Mouse (Mus musculus): ENCODE results near the gene Ugt1a7c. TPM values are rescaled to one million over a fixed set of nuclear protein-coding genes. Genes with fewer than 3 reads are reported as not detected.
"Not testable (repeated sequence)": the region's sequence is repeated elsewhere in the genome, so short reads cannot be mapped to it uniquely, and the experiment has no call there.

The Ugt1a7c gene
- polyA plus RNA-seq, 2 experiments from 2014 or later, result 0.17 to 0.45 TPM

DNA sequence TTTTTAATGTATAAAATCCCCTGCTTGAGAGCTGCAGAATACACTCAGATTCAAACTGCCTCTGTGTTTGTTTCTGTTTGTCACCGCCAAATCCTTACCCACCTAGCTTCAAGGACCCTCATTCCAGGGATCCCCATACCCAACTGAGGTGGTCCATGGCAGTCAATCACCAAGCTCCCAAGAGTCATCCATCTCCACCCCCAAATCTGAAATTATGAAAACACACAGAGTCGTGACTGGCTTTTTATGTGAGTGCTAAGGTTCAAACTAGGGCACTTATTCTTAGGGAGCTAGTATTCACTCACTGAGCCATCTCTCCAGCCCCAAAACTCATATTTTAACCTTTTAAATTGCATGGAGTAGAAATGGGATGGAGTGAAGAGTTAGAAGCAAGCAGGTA, 130.4 kb downstream of the Ugt1a7c start:
- not testable (repeated sequence) for ATAC-seq

GRCm38 (mm10) chr1:88225741-88226140, 130.9 kb downstream of the Ugt1a7c start:
- ATAC-seq, result no peak

- no peak for ATAC-seq
These were observed 132.0 kb downstream of the Ugt1a7c start, which contains the start of gene Mroh2a for GRCm38 (mm10) chr1:88226670-88227379. Mroh2a (plus strand) TSS chr1:88226986.

- no peak for ATAC-seq
These were observed 132.6 kb downstream of the Ugt1a7c start for GRCm38 (mm10) chr1:88227482-88227881.

GRCm38 (mm10) chr1:88228121-88228520, 133.3 kb downstream of the Ugt1a7c start:
- ATAC-seq, result no peak

- no peak for ATAC-seq
These were observed 134.7 kb downstream of the Ugt1a7c start for GRCm38 (mm10) chr1:88229566-88229965.

- ATAC-seq, result no peak
These were observed 135.1 kb downstream of the Ugt1a7c start for GRCm38 (mm10) chr1:88229986-88230385.

DNA sequence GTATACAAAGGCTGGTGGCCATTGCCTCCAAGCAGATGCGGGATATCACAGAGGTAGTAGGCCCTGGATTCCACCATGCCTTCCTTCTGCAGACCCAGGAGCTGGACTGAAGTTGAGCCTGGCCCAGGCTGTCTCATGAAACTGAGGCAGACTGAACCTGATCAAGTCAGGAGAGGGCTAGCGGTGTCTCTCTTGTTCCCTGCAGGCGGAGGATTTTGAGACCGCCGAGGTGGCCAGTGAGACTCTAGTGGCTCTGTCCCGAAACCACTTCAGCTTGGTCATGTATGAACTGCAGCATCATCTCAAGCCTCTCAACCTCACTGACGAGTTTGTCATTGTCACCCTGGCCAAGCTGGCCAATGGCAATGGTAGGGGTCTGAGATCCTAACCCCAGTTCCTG, 135.6 kb downstream of the Ugt1a7c start:
- ATAC-seq, result no peak

DNA sequence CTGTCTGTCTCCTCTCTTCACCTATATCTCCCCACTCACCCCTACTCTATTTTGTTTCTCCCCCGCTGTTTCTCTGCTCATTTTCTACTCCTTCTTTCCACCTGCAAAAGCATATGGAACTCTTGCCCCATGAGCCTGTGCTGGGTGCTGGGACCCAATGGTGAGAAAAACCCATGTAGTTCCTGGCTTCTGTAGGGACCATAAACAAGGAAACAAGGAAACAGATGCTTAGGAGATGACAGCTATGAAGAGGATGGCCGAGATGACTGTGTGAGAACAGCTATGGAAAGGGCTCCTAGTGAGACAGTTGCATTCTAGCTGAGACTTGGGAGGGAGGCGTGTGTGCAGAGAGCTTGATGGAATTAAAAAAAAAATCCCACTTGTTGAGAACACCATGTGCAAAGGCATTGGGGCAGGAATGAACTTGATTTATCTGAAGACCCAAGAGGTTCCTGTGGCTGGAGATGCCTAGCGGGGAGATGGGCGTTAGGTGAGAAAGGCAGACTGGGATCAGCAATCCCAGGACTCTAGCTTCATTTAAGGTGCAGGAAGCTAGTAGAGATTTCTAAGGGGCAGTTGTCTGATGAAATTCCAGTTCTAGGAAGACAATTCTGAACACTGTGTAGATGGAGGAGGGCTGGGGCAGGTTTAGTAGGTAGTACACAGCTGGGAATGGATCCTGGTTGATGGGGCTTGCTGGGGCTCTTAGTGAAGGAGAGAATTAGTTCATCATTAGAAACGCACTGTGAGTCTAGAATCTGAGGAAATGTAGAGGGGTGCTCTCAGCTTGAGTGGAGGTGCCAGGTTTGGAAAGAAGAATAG, 136.3 kb downstream of the Ugt1a7c start:
- no peak for ATAC-seq

DNA sequence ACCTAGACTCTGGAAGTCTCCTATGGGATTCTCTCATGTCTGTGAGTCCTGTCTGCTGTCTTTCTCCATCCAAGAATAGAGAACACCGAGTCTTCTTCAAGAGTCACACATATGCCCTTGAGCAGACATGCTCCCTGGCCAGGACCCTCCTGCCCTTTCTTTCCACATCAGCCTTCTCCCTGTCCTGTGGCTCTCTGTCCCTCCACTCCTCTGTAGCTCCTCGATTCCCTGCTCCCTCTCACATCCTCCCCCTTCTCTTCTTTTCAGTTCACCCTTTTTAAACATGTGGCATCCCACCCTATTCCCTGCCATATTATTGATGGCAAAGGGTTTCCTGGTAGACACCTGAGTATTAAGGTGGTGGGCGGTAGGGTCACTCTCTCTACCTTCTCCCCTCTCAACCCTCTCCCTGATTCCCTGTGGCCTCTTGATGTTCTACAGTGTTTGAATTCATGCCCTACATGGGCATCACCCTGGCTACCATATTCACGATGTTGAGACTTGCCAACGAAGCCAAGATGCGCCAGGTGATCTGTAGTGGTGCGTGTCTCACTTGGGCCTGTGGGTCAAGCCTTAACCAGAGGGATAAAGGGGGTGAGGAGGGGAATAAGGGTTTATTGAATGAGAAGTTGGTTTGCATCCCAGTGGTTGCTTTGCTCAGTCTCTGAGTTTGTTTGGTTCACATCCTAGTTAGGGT, 137.1 kb downstream of the Ugt1a7c start:
- ATAC-seq, result no peak

GRCm38 (mm10) chr1:88232664-88233380, 138.0 kb downstream of the Ugt1a7c start:
- no peak for ATAC-seq

- ATAC-seq, result no peak
These were observed 138.8 kb downstream of the Ugt1a7c start for GRCm38 (mm10) chr1:88233421-88234247.

DNA sequence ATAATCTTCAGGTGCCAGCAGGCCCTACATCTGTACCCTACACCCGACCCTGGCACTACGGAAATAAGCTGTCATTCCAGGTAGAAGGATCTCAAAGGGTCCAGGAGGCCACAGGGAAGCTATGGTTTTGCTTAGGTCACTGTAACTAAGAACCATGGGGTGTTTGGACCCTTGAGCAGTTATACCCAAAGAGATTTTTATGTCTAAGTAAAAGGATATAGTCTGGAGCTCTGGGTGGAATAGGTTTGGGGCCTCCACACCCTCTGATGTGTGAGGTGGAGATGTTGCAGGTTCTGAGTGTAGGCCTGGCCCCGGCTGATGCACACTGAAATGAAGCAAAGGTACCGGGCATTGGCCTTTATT, 139.4 kb downstream of the Ugt1a7c start:
- no peak for ATAC-seq

GRCm38 (mm10) chr1:88234646-88235045, 139.8 kb downstream of the Ugt1a7c start:
- no peak for ATAC-seq

- ATAC-seq, result no peak
These were observed 140.4 kb downstream of the Ugt1a7c start for GRCm38 (mm10) chr1:88235046-88235893.

DNA sequence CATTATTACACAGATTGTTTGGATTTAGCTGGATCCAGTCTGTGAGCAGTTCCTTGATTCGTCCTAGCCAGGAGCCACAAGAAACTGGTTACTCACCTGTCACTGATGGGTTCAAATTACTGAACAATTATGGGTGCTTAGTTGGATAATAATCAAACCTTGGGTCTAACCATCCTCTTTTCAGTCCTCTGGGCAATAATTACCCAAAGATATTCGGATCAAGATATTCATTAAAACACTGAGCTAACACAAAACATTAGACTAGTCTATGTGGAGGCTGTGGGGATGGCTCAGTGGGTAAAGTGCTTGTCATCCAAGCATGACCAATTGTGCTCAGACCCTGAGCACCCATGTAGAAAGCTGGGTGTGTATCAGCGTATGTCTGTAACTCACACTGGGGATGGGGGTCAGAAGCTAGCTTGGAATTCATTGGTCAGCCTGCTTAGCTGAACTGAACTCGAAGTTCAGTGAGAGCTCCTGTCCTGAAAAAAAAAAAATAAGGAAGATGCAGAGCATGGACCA, 141.1 kb downstream of the Ugt1a7c start:
- no peak for ATAC-seq

- ATAC-seq, result no peak
These were observed 142.4 kb downstream of the Ugt1a7c start for GRCm38 (mm10) chr1:88237311-88237710.

DNA sequence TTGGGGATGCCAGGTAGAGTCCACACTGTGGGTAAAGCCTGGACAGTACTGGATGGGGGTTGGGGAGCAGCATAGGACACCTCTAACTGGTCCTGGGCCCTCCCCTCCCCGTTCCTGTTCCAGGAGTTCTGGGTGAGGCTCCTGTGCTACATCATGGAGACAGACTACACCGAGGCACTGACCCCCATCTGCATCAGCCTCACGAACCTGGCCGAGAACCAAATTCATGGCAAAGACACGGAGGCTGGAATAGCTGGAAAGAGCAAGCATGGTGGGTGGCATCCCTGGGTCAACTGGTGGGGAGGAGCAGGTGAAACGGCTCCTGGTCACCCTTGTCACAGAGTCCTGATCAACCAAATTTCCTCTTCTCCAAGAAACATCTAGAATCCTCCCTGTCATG, 143.9 kb downstream of the Ugt1a7c start:
- no peak for ATAC-seq

- no peak for ATAC-seq
These were observed 145.2 kb downstream of the Ugt1a7c start for GRCm38 (mm10) chr1:88240072-88240471.

DNA sequence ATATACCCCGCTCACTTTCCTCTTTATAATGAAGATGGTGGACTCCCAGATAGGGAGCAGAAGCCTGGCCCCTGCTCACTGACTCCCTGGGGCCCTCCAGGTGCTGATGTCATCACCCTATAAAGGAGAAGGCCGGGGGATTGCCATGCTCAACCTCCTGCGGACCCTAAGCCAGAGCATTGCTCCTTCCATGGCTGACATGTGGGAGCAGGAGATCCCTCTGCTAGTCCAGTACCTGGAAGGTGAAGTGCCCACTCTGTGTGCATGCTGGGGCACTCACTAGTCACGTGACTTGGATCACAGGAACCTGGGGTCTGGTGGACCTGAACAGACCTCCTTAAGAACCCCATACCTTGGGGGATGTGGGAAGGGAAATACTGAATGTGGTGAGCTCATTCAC, 145.7 kb downstream of the Ugt1a7c start:
- ATAC-seq, result no peak

- ATAC-seq, result no peak
These were observed 149.0 kb downstream of the Ugt1a7c start for GRCm38 (mm10) chr1:88243861-88244260.
